19 mouse cellular contexts compared by ENCODE assay signal in the genomic region with DNA sequence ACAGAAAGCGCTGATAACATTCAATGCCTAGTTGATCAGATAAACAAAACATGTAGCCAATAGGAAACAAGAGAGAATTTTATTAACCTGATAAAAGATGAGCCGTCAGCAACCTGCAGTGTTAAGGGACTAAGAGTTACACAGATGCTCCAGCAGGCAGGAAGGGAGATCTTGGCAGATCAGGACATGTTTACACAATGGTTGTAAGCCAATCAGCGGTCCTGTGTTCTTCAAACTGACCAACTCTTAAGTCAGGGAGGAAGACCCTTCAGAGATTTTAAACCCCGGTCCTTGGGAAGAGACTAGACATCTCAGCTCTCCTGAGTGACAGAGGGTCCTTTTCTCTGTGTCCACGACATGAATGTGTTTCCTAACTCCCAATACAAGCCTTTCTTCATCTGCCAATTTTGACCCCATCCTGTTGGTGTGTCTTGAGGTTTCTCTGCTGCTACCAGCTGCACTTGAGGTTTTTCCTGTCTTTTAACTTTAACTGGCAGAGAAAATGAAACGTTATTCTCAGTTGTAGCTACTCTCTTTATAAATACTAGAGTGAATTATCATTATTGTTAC. TPM values are rescaled to one million over a fixed set of nuclear protein-coding genes. Genes with fewer than 3 reads are reported as not detected.
DNase-seq lines count a peak whose midpoint lies in the region; ATAC-seq and TF ChIP-seq lines count a peak whose summit lies in the region.
"Had no signal": no experiment of that assay in that cellular context is flagged by ENCODE, and none has a peak within 500 bp of the region (broad histone marks: within the 10 kb centered on the region; RNA-seq: fewer than 3 reads in every experiment).

No protein-coding gene starts in this region.

- WGBS in liver, adult 2 months = 54% methylated on average over 6 of the region's 6 CpGs
- 64% methylated on average over 6 of the region's 6 CpGs for WGBS in liver, embryonic 11.5 days
- WGBS in heart, embryonic 12.5 days = 65% methylated on average over 6 of the region's 6 CpGs

- no peak overlapping the region for H3K4me2 ChIP-seq in liver, embryonic 11.5 days
- no peak overlapping the region for H3K4me2 ChIP-seq in heart, embryonic 12.5 days
- H3K4me2 ChIP-seq: forebrain, embryonic 15.5 days; hindbrain, embryonic 14.5 days; limb, embryonic 13.5 days; neural tube, embryonic 13.5 days had no signal

- no peaks in the 10 kb centered on the region for H3K36me3 ChIP-seq in liver, adult 2 months (ENCODE audit: control insufficient read depth, insufficient read depth, low read length)
- H3K36me3 ChIP-seq in liver, embryonic 11.5 days (ENCODE audit: control insufficient read depth, insufficient read depth, low read length) = no peaks in the 10 kb centered on the region; the same call in 1 of the 2 replicates
- 0 out of 2 replicates have a peak, but pooled peaks cover 3% of the 10 kb centered on the region for H3K36me3 ChIP-seq in heart, embryonic 12.5 days
- H3K36me3 ChIP-seq: forebrain, embryonic 15.5 days; limb, embryonic 13.5 days; midbrain, embryonic 10.5 days; neural tube, embryonic 13.5 days had no signal

- intact Hi-C loops in left cerebral cortex, postnatal 10 days (cut with DNase I) = no loop called here
- intact Hi-C loops in heart, postnatal 36 days (cut with DNase I) = no loop called here

- no peak for TF ChIP-seq POLR2A in liver, adult 2 months (IDR thresholded peaks at IDR 0.05; ENCODE audit: extremely low read depth, insufficient read depth, low read length)

- H3K4me1 ChIP-seq in liver, adult 2 months (ENCODE audit: control insufficient read depth, insufficient read depth, low read length) = peaks cover 2% of the 10 kb centered on the region
- H3K4me1 ChIP-seq in liver, embryonic 11.5 days (replicated peaks; ENCODE audit: control insufficient read depth, insufficient read depth, low read length) = peaks cover 4% of the 10 kb centered on the region; the same call in 1 of the 2 replicates
- H3K4me1 ChIP-seq in heart, embryonic 12.5 days (replicated peaks) = peaks cover 5% of the 10 kb centered on the region; the same call in 1 of the 2 replicates
- H3K4me1 ChIP-seq: limb, embryonic 13.5 days; neural tube, embryonic 13.5 days had no signal

- H3K4me3 ChIP-seq in liver, adult 2 months (ENCODE audit: insufficient read depth, low read depth, low read length) = no peak overlapping the region
- no peak overlapping the region for H3K4me3 ChIP-seq in liver, embryonic 11.5 days (ENCODE audit: low read depth, low read length)
- no peak overlapping the region for H3K4me3 ChIP-seq in heart, embryonic 12.5 days
- H3K4me3 ChIP-seq: forebrain, embryonic 15.5 days; limb, embryonic 13.5 days; midbrain, embryonic 10.5 days; neural tube, embryonic 13.5 days had no signal

- peak; percentile 25 for DNase-seq in liver, adult 2 months (ENCODE audit: extremely low read depth, low read depth, low spot score)
- DNase-seq in liver, embryonic 11.5 days (ENCODE audit: low spot score) = no peak
- peak; percentile 44 for DNase-seq in CD4-positive, CD25-positive, alpha-beta regulatory T cell, adult 2 months (ENCODE audit: low read depth, low spot score)
- DNase-seq in thymus, postnatal 0 days (ENCODE audit: low spot score) = peak; percentile 75
- DNase-seq in left cerebral cortex, postnatal 10 days (ENCODE audit: extremely low spot score in 1 of 2, low spot score in 2 of 2) = no peak
- DNase-seq in heart, postnatal 36 days = no peak
- DNase-seq: adrenal gland, adult 8-10 months; cerebellum, postnatal 25 days; kidney, adult 11 months; right cerebral cortex, postnatal 25 days had no signal

- H3K9ac ChIP-seq in liver, adult 2 months (ENCODE audit: low read depth, low read length) = no peak overlapping the region
- H3K9ac ChIP-seq in liver, embryonic 11.5 days (ENCODE audit: low read depth, low read length) = no peak overlapping the region
- no peak overlapping the region for H3K9ac ChIP-seq in heart, embryonic 12.5 days
- H3K9ac ChIP-seq: forebrain, embryonic 15.5 days; hindbrain, embryonic 14.5 days; limb, embryonic 13.5 days; neural tube, embryonic 13.5 days had no signal

- no peaks in the 10 kb centered on the region for H3K9me3 ChIP-seq in liver, embryonic 11.5 days (ENCODE audit: control insufficient read depth, low read length)
- no peaks in the 10 kb centered on the region for H3K9me3 ChIP-seq in heart, embryonic 12.5 days (replicated peaks)
- H3K9me3 ChIP-seq: forebrain, embryonic 15.5 days; limb, embryonic 13.5 days; midbrain, embryonic 10.5 days; neural tube, embryonic 13.5 days had no signal

- TF ChIP-seq CTCF in liver, adult 2 months (IDR thresholded peaks at IDR 0.05; ENCODE audit: low read depth, low read length) = no peak

- no peak overlapping the region for H3K27ac ChIP-seq in liver, adult 2 months (replicated peaks; ENCODE audit: insufficient read depth, low read depth, low read length)
- H3K27ac ChIP-seq in liver, embryonic 11.5 days (ENCODE audit: low read depth, low read length) = no peak overlapping the region
- no peak overlapping the region for H3K27ac ChIP-seq in heart, embryonic 12.5 days (ENCODE audit: poor library complexity, severe bottlenecking)
- H3K27ac ChIP-seq: forebrain, embryonic 15.5 days; hindbrain, embryonic 14.5 days; kidney, postnatal 0 days; limb, embryonic 13.5 days; midbrain, embryonic 10.5 days; neural tube, embryonic 13.5 days; stomach, postnatal 0 days had no signal

- no peak for ATAC-seq in liver, embryonic 11.5 days (replicated peaks; ENCODE audit: low FRiP score)
- peak; percentile 7 to 32; a peak in 1 of 4 replicates for ATAC-seq in hematopoietic stem cell, adult 5-6 weeks (replicated peaks in 1 of 2; ENCODE audit: insufficient read depth in 1 of 2, low FRiP score in 2 of 2, low TSS enrichment in 1 of 2, low read depth in 1 of 2, poor library complexity in 2 of 2, severe bottlenecking in 2 of 2)
- no peak for ATAC-seq in heart, embryonic 12.5 days (ENCODE audit: insufficient number of reproducible peaks, low FRiP score)
- ATAC-seq: forebrain, embryonic 15.5 days had no signal

- H3K27me3 ChIP-seq in liver, adult 2 months (ENCODE audit: control insufficient read depth, insufficient read depth, low read length) = no peaks in the 10 kb centered on the region
- no peaks in the 10 kb centered on the region for H3K27me3 ChIP-seq in liver, embryonic 11.5 days (replicated peaks; ENCODE audit: control insufficient read depth, insufficient read depth, low read length)
- H3K27me3 ChIP-seq in heart, embryonic 12.5 days (replicated peaks) = no peaks in the 10 kb centered on the region
- H3K27me3 ChIP-seq: forebrain, embryonic 15.5 days; limb, embryonic 13.5 days; neural tube, embryonic 13.5 days had no signal

- H3K79me2 ChIP-seq in liver, adult 2 months (ENCODE audit: control insufficient read depth, insufficient read depth, low read length) = no peaks in the 10 kb centered on the region

RNA-seq across cellular contexts. Expression of gene Dcaf17, which starts 8.3 kb away (rescaled TPM):
- 8.3 and 9.5 TPM in 2 replicates for total RNA-seq in liver, adult 2 months (2014; rRNA removed)
- 2.1 and 2.8 TPM in 2 replicates for polyA plus RNA-seq in liver, adult 2 months (2012; rRNA removed)
- 34.6 and 39.0 TPM in 2 replicates for polyA plus RNA-seq in liver, embryonic 11.5 days (2014; fragmentation: Nextera tagmentation; extraction: Ambion mirVana)
- total RNA-seq in hematopoietic stem cell, adult 5-6 weeks (2017) = 16.7 and 17.2 TPM in 2 replicates
- polyA plus RNA-seq in thymus, postnatal 0 days (2015; fragmentation: Nextera tagmentation; extraction: Ambion mirVana) = 41.0 and 47.7 TPM in 2 replicates
- 10 to 100 TPM; 15.2 to 18.5 TPM for total RNA-seq in left cerebral cortex, postnatal 10 days (2021)
- total RNA-seq in heart, postnatal 36 days (2021) = 1 to 10 TPM; 5.0 to 5.2 TPM
- 18.9 and 19.5 TPM in 2 replicates for polyA plus RNA-seq in heart, embryonic 12.5 days (2016; fragmentation: Nextera tagmentation; extraction: Ambion mirVana)

RNA-seq across cellular contexts. Expression of gene Mettl8, which starts 8.5 kb away (rescaled TPM):
- total RNA-seq in liver, adult 2 months (2014; rRNA removed) = 10.8 and 11.7 TPM in 2 replicates
- 2.5 and 2.7 TPM in 2 replicates for polyA plus RNA-seq in liver, adult 2 months (2012; rRNA removed)
- 21.9 and 24.1 TPM in 2 replicates for polyA plus RNA-seq in liver, embryonic 11.5 days (2014; fragmentation: Nextera tagmentation; extraction: Ambion mirVana)
- total RNA-seq in hematopoietic stem cell, adult 5-6 weeks (2017) = 14.1 and 20.8 TPM in 2 replicates
- 23.7 and 25.4 TPM in 2 replicates for polyA plus RNA-seq in thymus, postnatal 0 days (2015; fragmentation: Nextera tagmentation; extraction: Ambion mirVana)
- total RNA-seq in left cerebral cortex, postnatal 10 days (2021) = 10 to 100 TPM; 13.2 to 13.6 TPM
- total RNA-seq in heart, postnatal 36 days (2021) = 1 to 10 TPM; 4.3 to 5.0 TPM
- 11.6 and 13.3 TPM in 2 replicates for polyA plus RNA-seq in heart, embryonic 12.5 days (2016; fragmentation: Nextera tagmentation; extraction: Ambion mirVana)

Comparison
In these comparisons a context has a peak if more than half of its experiments do, and no peak if none do; other contexts are left out.
1. DNase-seq: peak in liver, adult 2 months (single experiment), CD4-positive, CD25-positive, alpha-beta regulatory T cell, adult 2 months (single experiment) and thymus, postnatal 0 days (single experiment); none in liver, embryonic 11.5 days (single experiment), left cerebral cortex, postnatal 10 days (0 of 2) and heart, postnatal 36 days (0 of 2).
2. ATAC-seq: peak in hematopoietic stem cell, adult 5-6 weeks (2 of 2); none in liver, embryonic 11.5 days (single experiment) and heart, embryonic 12.5 days (single experiment).